Mouse (Mus musculus): Measurements from ENCODE around the gene Pacsin2. TPM values are rescaled to one million over a fixed set of nuclear protein-coding genes. Genes with fewer than 3 reads are reported as not detected.

The Pacsin2 gene
- polyA plus RNA-seq, 1 experiment = 78.3 TPM

- Histone ChIP-seq H3K36me3 (ENCODE audit: control insufficient read depth, insufficient read depth, low read length, poor library complexity, severe bottlenecking) (no peaks in the 10 kb centered on the region), H3K27me3 (ENCODE audit: control insufficient read depth, insufficient read depth, low read length, poor library complexity, severe bottlenecking) (no peaks in the 10 kb centered on the region), H3K4me3 (ENCODE audit: low read depth, low read length) (no peak overlapping the region), H3K27ac (ENCODE audit: insufficient read depth, low read length) (no peak overlapping the region), H3K4me1 (ENCODE audit: control insufficient read depth, insufficient read depth, low read length) (no peaks in the 10 kb centered on the region), H3K9me3 (replicated peaks; ENCODE audit: control insufficient read depth, insufficient read depth, low read length, poor library complexity, severe bottlenecking) (no peaks in the 10 kb centered on the region), H3K9ac (ENCODE audit: low read depth, poor library complexity, severe bottlenecking) (peak overlapping the region; percentile 31)
- TF ChIP-seq CTCF (IDR thresholded peaks at IDR 0.05; ENCODE audit: low read depth, low read length) = no peak
- TF ChIP-seq EP300 (IDR thresholded peaks at IDR 0.05; ENCODE audit: insufficient read depth, low read depth, low read length) = no peak
- TF ChIP-seq POLR2A (IDR thresholded peaks at IDR 0.05; ENCODE audit: insufficient read depth, low read length) = no peak
Observed at GRCm38 (mm10) chr15:83350859-83351258, 113.5 kb downstream of the Pacsin2 start.

- no peak for TF ChIP-seq CTCF (IDR thresholded peaks at IDR 0.05; ENCODE audit: low read depth, low read length)
- TF ChIP-seq POLR2A (IDR thresholded peaks at IDR 0.05; ENCODE audit: insufficient read depth, low read length) = peak; percentile 21
- TF ChIP-seq EP300 (IDR thresholded peaks at IDR 0.05; ENCODE audit: insufficient read depth, low read depth, low read length) = no peak
- no peaks in the 10 kb centered on the region for H3K4me1 ChIP-seq (ENCODE audit: control insufficient read depth, insufficient read depth, low read length)
- peak within 1 kb of the TSS; percentile 82 for H3K4me3 ChIP-seq (ENCODE audit: low read depth, low read length)
- no peaks in the 10 kb centered on the region for H3K36me3 ChIP-seq (ENCODE audit: control insufficient read depth, insufficient read depth, low read length, poor library complexity, severe bottlenecking)
- no peaks in the 10 kb centered on the region for H3K27me3 ChIP-seq (ENCODE audit: control insufficient read depth, insufficient read depth, low read length, poor library complexity, severe bottlenecking)
- peak within 1 kb of the TSS; percentile 31 for H3K9ac ChIP-seq (ENCODE audit: low read depth, poor library complexity, severe bottlenecking)
- H3K9me3 ChIP-seq (replicated peaks; ENCODE audit: control insufficient read depth, insufficient read depth, low read length, poor library complexity, severe bottlenecking) = no peaks in the 10 kb centered on the region
- H3K27ac ChIP-seq (ENCODE audit: insufficient read depth, low read length) = no peak within 1 kb of the TSS
Observed at GRCm38 (mm10) chr15:83349954-83350711, 114.3 kb downstream of the Pacsin2 start, which contains the start of gene Arfgap3. Gene Arfgap3, minus strand, starts transcription at chr15:83350247.

GRCm38 (mm10) chr15:83349225-83349953 is 115.0 kb downstream of the Pacsin2 start:
- no peaks in the 10 kb centered on the region for H3K27me3 ChIP-seq (ENCODE audit: control insufficient read depth, insufficient read depth, low read length, poor library complexity, severe bottlenecking)
- H3K4me1 ChIP-seq (ENCODE audit: control insufficient read depth, insufficient read depth, low read length) = no peaks in the 10 kb centered on the region
- H3K4me3 ChIP-seq (ENCODE audit: low read depth, low read length) = peak overlapping the region; percentile 82
- no peak overlapping the region for H3K27ac ChIP-seq (ENCODE audit: insufficient read depth, low read length)
- no peak for TF ChIP-seq EP300 (IDR thresholded peaks at IDR 0.05; ENCODE audit: insufficient read depth, low read depth, low read length)
- TF ChIP-seq CTCF (IDR thresholded peaks at IDR 0.05; ENCODE audit: low read depth, low read length) = no peak
- TF ChIP-seq POLR2A (IDR thresholded peaks at IDR 0.05; ENCODE audit: insufficient read depth, low read length) = no peak
- H3K9me3 ChIP-seq (replicated peaks; ENCODE audit: control insufficient read depth, insufficient read depth, low read length, poor library complexity, severe bottlenecking) = no peaks in the 10 kb centered on the region
- H3K36me3 ChIP-seq (ENCODE audit: control insufficient read depth, insufficient read depth, low read length, poor library complexity, severe bottlenecking) = no peaks in the 10 kb centered on the region
- H3K9ac ChIP-seq (ENCODE audit: low read depth, poor library complexity, severe bottlenecking) = peak overlapping the region; percentile 31

- no peaks in the 10 kb centered on the region for H3K27me3 ChIP-seq (ENCODE audit: control insufficient read depth, insufficient read depth, low read length, poor library complexity, severe bottlenecking)
- no peak for TF ChIP-seq POLR2A (IDR thresholded peaks at IDR 0.05; ENCODE audit: insufficient read depth, low read length)
- no peak for TF ChIP-seq CTCF (IDR thresholded peaks at IDR 0.05; ENCODE audit: low read depth, low read length)
- TF ChIP-seq EP300 (IDR thresholded peaks at IDR 0.05; ENCODE audit: insufficient read depth, low read depth, low read length) = no peak
- no peak overlapping the region for H3K27ac ChIP-seq (ENCODE audit: insufficient read depth, low read length)
- H3K9me3 ChIP-seq (replicated peaks; ENCODE audit: control insufficient read depth, insufficient read depth, low read length, poor library complexity, severe bottlenecking) = no peaks in the 10 kb centered on the region
- no peak overlapping the region for H3K9ac ChIP-seq (ENCODE audit: low read depth, poor library complexity, severe bottlenecking)
- H3K4me1 ChIP-seq (ENCODE audit: control insufficient read depth, insufficient read depth, low read length) = no peaks in the 10 kb centered on the region
- no peak overlapping the region for H3K4me3 ChIP-seq (ENCODE audit: low read depth, low read length)
- no peaks in the 10 kb centered on the region for H3K36me3 ChIP-seq (ENCODE audit: control insufficient read depth, insufficient read depth, low read length, poor library complexity, severe bottlenecking)
Observed at GRCm38 (mm10) chr15:83348747-83349146, 115.7 kb downstream of the Pacsin2 start.

- H3K4me3 ChIP-seq (ENCODE audit: low read depth, low read length) = no peak overlapping the region
- H3K27ac ChIP-seq (ENCODE audit: insufficient read depth, low read length) = no peak overlapping the region
- H3K27me3 ChIP-seq (ENCODE audit: control insufficient read depth, insufficient read depth, low read length, poor library complexity, severe bottlenecking) = no peaks in the 10 kb centered on the region
- H3K9me3 ChIP-seq (replicated peaks; ENCODE audit: control insufficient read depth, insufficient read depth, low read length, poor library complexity, severe bottlenecking) = no peaks in the 10 kb centered on the region
- TF ChIP-seq CTCF (IDR thresholded peaks at IDR 0.05; ENCODE audit: low read depth, low read length) (peak; percentile 40), EP300 (IDR thresholded peaks at IDR 0.05; ENCODE audit: insufficient read depth, low read depth, low read length) (no peak)
- H3K9ac ChIP-seq (ENCODE audit: low read depth, poor library complexity, severe bottlenecking) = no peak overlapping the region
- no peaks in the 10 kb centered on the region for H3K4me1 ChIP-seq (ENCODE audit: control insufficient read depth, insufficient read depth, low read length)
- no peaks in the 10 kb centered on the region for H3K36me3 ChIP-seq (ENCODE audit: control insufficient read depth, insufficient read depth, low read length, poor library complexity, severe bottlenecking)
Observed at GRCm38 (mm10) chr15:83345898-83346529, 118.4 kb downstream of the Pacsin2 start.
